Mouse (Mus musculus) adrenal gland, adult 2 months (tissue): ENCODE measurements around the gene Gm10644. TPM values are rescaled to one million over a fixed set of nuclear protein-coding genes. Genes with fewer than 3 reads are reported as not detected.

ENCODE experiments used
- DNase-seq: peaks from one replicate; pipeline ENCODE4 v3.0.0; 2021
- polyA plus RNA-seq: library from polyadenylated mRNA; depleted of rRNA; stranded (reverse); fragments of >200 nt; gene quantifications from 2 replicates; pipeline ENCODE4 v1.2.3, GENCODE M21; 2012
- total RNA-seq, 2 experiments: library from RNA; stranded (reverse); gene quantifications; 2 replicates each; pipeline ENCODE4 v1.2.3; 2021

Gm10644 gene
- total and polyA plus RNA-seq, 3 experiments, result 1.7 to 3.7 (median 1.9) TPM

DNA sequence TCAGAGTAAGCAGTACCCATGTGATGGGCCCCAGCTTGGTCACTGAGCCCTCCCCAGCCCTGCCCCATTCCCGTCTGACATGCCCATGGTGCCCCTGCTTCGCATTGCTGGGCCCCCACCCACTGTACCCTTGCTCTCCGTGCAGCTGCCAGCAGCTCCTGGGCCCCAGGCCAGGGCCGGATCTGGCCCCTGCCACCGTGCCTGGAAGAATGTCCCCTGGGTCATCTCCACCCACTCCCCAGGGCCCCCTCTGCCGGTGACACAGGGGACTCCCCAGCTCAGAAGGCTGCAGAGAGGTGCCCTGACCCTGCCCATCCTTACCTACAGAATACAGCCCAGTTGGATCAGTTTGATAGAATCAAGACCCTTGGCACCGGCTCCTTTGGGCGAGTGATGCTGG is 25.8 kb upstream of the Gm10644 start:
- DNase-seq, result peak; percentile 42

DNA sequence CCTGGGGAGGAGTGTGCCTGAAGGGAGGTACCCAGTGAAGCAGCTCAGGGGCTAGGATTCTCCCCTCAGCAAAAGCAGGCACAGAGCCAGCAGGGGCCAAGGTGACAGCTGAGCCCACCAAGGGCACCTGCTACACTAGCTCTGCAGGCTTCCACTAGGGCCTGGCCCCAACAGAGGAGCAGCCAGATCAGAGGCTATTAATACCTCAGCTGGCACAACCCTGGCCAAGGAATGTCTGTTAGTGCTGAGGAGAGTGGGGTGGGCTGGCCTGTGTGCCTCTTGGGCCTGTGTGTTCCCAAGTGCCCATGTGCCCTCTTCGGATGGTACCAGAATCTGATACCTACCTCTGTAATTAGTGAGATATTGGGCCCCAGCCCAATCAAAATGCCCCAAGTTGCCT is 25.2 kb upstream of the Gm10644 start:
- DNase-seq, result no peak

DNA sequence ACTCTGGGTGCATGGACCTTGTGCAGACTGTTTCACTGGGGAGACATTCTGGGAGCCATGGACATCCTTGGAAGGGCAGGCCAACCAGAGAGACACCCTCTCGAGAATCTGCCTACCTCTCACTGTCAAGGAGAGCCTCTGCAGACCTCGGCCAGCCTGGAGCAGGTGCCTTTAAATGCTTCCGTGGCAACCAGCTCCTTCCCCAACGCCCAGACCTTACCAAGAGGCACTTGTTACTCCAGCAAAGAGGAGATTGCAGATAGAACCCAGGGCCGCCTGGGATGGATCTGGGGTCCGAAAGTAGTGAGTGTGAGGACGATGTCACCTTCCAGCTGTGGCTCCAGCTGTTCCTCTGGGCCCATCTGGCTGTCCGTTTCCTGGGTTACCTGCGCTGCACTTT is 23.2 kb upstream of the Gm10644 start:
- no peak for DNase-seq

GRCm38 (mm10) chr8:83977646-83978045 is 22.6 kb upstream of the Gm10644 start:
- DNase-seq, result peak; percentile 68

DNA sequence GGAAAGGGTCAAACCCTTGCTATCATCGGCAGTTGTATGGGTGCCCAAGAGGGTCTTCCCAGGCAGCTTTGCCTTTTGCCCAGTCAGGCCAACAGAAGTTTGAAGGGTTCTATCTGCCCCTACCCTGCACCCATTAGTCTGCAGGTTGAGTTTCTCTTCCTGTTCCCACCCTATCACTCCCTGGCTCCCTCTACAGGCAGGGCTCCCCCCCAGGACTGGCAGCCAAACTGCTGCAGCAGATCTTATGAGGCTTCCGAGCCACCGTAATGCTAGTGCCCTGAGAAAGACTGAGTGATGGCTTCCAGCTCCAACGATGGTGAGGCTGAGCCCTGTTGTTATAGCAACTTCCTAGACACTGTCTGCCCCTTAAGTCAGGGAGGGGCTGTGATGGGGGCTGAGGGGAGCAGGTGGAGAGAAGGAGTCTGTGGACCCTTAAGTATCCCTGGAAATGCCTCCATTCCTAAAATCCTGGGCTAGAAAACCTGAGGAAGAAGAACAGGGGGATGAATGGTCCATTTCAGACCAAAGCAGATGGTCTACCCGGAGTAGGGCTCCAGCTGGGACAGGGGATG is 21.9 kb upstream of the Gm10644 start:
- DNase-seq, result no peak

DNA sequence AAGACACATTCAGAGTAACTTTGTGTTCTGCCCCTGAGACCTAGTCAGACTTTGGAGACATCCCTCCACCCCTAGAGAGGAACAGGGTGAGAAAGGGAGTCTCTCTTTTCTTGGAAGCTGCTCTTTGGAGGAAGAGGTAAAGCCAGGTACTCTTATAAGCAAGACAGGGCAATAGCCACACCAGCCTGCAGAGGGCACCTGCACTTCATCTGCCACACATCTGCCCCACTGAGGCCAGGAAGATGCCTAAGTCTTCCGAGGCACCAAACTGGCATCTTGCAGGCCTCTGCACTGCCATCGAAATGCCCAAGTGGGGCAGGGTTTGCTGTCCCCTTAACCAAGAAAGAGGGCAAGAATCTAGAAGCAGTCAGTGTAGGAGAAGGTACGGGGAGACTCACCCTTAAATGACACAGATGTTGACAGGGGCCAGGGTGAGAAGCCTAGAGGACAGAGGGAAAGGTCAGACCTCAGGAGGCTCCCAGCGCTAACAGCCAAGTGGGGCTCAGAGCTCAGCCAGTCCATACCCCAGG is 21.2 kb upstream of the Gm10644 start:
- peak; percentile 44 for DNase-seq

GRCm38 (mm10) chr8:83974521-83974920 is 19.5 kb upstream of the Gm10644 start:
- no peak for DNase-seq

DNA sequence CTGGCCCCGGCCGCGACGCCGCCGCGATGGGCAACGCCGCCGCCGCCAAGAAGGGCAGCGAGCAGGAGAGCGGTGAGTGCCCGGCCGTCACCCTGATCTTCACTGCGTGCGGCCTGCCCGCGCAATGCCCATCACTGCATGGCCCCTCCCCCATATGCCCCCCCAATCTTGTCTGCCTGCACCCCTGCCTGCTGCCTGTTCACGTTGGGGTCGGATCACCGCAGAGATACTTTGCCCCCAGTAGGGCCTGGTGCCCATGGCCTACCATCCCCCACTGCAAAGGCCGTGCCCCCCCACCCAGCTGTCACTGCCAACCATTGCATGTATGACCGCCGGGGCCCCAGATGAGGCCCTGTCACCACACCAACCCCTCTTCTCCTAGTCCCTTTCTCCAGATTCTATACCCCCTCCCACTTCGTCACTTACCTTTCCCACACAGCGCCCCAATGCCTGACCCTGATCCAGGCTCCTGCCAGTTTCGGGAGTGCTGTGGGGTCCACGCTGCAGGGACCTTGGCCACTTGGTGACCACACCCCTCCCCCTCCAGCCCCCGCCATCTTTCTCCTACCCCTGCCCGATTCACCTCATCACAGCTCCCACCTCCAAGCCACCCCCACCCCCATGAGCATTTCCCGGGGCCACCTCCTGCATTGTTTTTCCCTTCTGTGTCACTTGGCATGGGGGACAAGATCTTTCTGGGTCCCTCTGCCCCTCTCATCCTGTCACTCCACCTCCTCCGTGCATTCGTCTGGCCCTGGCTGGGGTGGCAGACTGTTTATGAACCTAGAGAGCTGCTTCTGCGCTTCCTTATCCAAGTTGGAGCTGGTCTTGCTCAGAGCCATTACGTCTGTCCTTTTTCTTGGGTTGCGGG is 18.4 kb upstream of the Gm10644 start:
- DNase-seq, result peak; percentile 31

- peak; percentile 99 for DNase-seq
Observed at GRCm38 (mm10) chr8:83972150-83973120, 17.4 kb upstream of the Gm10644 start, which contains the start of gene Prkaca. Gene Prkaca, plus strand, starts transcription at chr8:83972993.

DNA sequence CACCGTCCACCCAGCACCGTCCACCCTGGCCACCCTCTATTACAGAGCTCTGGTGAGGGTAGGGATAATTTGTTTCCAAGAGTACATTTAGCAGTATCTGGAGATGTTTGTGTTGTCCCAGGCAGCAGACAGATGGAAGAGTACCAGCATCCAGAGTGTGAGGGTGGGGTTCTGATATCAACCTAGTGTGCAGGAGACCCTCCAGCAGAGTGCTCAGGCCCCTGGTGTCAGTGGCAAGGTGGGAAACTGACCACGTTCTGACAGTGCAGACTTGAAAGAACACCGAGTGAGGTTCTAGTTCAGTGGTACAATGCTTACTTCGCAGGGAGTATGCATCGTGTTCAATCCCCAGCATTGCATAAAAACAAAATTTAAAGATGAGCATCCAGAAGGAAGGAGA is 16.7 kb upstream of the Gm10644 start:
- peak; percentile 38 for DNase-seq

GRCm38 (mm10) chr8:83971121-83971520 is 16.1 kb upstream of the Gm10644 start:
- DNase-seq, result peak; percentile 62

- DNase-seq, result no peak
Observed at GRCm38 (mm10) chr8:83967701-83968100, 12.7 kb upstream of the Gm10644 start.

- DNase-seq, result peak; percentile 80
Observed at GRCm38 (mm10) chr8:83964015-83964765, 9.2 kb upstream of the Gm10644 start.

DNA sequence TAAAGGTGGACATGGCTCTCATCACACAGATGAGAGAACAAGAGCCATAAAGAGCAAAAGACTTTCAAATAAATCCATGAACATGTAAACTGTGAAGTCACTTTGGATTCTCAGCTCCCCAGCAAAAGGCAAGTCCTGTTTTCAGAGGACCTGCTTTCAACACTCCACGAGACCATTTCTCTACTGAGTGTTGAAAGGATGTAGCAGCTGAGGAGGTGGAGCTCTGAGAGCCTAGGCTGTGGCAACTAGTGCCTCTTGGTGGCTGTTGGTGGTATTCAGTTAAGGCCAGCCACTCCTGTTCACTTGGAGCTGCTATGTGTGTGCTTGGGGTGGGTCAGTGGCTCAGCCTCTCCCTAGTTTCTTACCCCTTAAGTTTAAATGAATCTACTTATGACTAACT is 1.8 kb upstream of the Gm10644 start:
- no peak for DNase-seq

GRCm38 (mm10) chr8:83955958-83956218 is 883 bp upstream of the Gm10644 start:
- DNase-seq, result no peak

- no peak for DNase-seq
Observed at GRCm38 (mm10) chr8:83954749-83955105, 278 bp downstream of the Gm10644 start.

- no peak for DNase-seq
Observed at GRCm38 (mm10) chr8:83945540-83945939, 9.5 kb downstream of the Gm10644 start.

DNA sequence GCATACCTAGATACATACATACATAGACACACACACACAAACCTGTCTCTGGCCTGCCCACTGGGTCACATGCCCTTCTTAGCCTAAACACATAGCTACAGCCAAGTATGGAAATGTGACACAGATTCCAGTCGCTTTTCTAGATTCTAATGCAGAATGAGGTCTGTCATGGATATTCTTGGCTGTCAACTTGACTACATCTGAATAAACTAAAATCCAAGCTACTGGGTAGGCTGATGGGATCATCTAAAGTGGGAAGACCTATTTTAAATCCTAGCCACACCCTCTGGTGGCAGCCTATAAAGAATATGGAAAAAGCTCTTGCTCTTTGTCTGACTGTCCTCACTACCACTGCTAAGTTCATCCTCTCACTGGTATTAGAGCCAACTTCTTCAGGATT is 12.6 kb downstream of the Gm10644 start:
- DNase-seq, result no peak

GRCm38 (mm10) chr8:83941066-83941677 is 13.8 kb downstream of the Gm10644 start:
- DNase-seq, result peak; percentile 75

- DNase-seq, result no peak
Observed at GRCm38 (mm10) chr8:83938330-83938729, 16.7 kb downstream of the Gm10644 start.

- no peak for DNase-seq
Observed at GRCm38 (mm10) chr8:83937645-83938044, 17.4 kb downstream of the Gm10644 start.
